Mouse (Mus musculus): ENCODE results near the gene Erc2. TPM values are rescaled to one million over a fixed set of nuclear protein-coding genes. Genes with fewer than 3 reads are reported as not detected.

The Erc2 gene
- total RNA-seq, 2 experiments from 2014 or later = 253 to 265 TPM

DNA sequence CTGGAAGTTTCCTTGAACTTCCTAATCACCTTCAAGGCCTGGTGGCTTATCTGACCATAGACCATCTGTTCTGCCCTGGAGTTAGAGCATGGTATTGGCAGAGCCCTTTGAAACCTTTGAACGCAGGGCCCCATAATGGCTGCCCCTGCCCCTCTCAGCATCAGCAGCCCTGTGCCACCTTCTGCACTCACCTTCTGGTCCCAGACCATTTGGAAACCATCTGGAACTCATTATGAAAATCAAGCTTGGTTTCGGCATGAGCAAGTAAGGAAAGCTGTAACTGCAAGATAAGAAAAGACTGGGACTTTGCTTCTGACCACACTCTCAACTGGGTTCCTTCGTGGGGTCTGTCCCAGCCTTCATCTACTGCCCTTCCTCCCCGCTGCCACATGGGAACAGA, 796.3 kb downstream of the Erc2 start:
- intact Hi-C loops (cut with DNase I) = no loop called here
- DNase-seq (ENCODE audit: extremely low spot score in 1 of 2, low spot score in 2 of 2) = peak in 1 of 2 experiments; percentile 4

DNA sequence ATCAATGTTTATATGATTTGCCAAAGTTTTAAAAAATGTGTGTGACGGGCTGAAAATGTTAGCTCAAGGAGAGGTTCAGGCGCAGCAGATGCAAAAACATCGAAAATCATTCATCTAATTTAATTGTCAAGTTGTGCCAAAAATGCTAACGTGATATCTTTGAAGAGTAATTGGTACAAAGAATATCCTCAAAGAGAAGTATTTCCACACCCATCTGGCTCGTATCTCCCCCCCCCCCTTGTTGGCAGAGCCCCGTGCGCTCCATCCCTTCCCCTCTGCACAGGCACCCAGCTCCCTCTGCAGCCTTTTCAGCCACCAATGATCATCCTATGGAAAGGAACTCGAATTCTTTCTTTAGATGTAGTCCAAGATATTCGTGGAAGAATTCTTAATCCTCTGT, 797.0 kb downstream of the Erc2 start:
- intact Hi-C loops (cut with DNase I) = no loop called here

GRCm38 (mm10) chr14:28420596-28420995, 798.4 kb downstream of the Erc2 start:
- DNase-seq (ENCODE audit: extremely low spot score in 1 of 2, low spot score in 2 of 2) = no peak
- intact Hi-C loops (cut with DNase I) = no loop called here

More for the DNA sequence above, 797.0 kb downstream of the Erc2 start:
- DNase-seq (ENCODE audit: extremely low spot score in 1 of 2, low spot score in 2 of 2) = no peak

DNA sequence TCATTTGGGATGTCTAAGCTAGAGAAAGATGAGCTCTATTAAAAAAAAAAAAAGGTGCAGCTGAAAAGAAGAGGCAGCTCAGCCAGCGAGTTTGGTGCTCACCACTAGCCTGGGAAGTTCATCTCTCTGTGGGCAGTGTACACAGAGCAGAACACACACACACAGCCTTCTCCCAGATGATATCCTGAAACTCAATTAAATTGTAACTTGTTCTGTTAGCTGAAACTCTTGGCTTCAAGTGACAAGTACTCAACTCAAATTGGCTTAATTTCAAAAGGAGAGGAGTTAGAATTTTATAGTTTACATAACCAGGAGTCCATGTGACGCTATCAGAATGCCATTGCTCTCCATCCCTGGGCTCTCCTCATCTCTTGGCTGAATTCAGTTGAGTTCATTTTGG, 804.4 kb downstream of the Erc2 start:
- intact Hi-C loops (cut with DNase I) = no loop called here
- no peak for DNase-seq (ENCODE audit: extremely low spot score in 1 of 2, low spot score in 2 of 2)

- intact Hi-C loops (cut with DNase I) = no loop called here
- no peak for DNase-seq (ENCODE audit: extremely low spot score in 1 of 2, low spot score in 2 of 2)
These were observed 809.6 kb downstream of the Erc2 start for GRCm38 (mm10) chr14:28431703-28432309.

DNA sequence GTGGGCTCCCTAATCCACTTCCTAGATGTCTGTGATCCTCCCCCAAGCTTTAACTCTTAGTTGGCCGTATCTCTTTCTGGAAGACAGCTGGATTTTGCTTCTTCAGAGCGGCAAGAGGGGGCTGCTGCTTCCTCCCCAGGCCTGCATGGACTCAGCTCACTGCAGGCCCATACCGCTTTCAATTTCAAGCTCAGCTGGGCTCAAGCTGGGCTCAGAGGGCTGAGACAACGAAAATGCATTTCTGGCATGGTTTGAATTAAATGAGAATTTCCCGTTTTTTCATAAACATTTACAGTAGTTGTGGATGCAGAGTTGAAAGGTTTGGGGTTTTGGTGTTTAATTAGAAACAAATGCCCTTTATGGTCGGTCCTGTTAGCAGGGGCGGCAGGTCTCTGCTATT, 812.8 kb downstream of the Erc2 start:
- intact Hi-C loops (cut with DNase I) = no loop called here
- no peak for DNase-seq (ENCODE audit: extremely low spot score in 1 of 2, low spot score in 2 of 2)

DNA sequence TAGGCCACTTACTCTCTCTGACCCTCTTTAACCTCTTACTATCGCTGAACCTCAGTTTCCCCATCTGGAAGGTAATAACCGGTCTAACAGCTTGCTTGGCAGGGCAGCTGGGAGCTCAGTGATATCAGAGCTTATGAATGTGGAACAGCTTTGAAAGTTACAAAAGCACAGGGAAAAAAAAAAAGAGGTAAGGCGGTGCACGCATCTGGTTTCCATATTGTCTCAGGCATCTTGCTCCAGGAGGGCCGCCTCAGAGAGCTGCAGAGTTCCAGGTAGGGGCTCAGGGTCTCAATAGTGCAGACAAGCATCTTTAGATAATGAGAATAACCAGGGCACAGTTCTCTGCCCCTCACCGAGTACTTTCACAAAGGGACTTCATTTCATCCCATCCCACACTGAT, 816.9 kb downstream of the Erc2 start:
- intact Hi-C loops (cut with DNase I) = no loop called here
- no peak for DNase-seq (ENCODE audit: extremely low spot score in 1 of 2, low spot score in 2 of 2)

DNA sequence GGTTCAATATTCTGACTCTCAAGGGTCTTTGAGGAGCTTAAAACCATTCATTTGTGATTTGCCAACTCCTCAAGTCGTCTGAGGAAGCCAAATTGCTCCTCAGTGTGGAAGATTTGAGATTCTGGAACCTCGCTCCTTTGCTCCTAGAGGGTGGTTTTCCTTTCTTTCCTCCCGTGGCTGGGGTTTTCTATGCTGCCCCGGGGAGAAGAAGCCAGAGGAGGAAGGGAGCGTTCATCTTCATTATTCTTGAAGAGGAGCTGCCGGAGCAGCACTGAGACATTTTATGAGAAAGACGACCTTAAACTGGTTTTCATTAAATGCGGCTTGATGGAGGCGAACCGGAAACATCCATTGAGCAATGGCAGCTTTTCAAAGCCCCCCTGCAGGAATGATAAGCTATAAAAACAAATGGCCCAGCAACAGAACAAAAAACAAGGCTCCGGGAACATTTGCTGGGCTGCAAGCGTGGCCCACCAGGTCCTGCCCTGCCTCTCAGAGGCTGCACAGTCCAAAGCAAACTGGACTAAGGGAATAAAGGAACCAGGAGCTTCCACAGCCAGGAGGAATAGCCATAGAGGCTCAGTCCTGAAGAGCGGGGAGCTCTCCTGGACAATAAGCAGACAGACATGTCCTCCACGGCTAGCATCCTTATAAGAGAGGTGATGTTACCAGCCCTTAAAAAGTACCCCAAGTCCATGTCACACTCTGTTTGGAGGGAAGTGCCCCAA, 819.2 kb downstream of the Erc2 start:
- peak in 1 of 2 experiments; percentile 30 for DNase-seq (ENCODE audit: extremely low spot score in 1 of 2, low spot score in 2 of 2)

DNA sequence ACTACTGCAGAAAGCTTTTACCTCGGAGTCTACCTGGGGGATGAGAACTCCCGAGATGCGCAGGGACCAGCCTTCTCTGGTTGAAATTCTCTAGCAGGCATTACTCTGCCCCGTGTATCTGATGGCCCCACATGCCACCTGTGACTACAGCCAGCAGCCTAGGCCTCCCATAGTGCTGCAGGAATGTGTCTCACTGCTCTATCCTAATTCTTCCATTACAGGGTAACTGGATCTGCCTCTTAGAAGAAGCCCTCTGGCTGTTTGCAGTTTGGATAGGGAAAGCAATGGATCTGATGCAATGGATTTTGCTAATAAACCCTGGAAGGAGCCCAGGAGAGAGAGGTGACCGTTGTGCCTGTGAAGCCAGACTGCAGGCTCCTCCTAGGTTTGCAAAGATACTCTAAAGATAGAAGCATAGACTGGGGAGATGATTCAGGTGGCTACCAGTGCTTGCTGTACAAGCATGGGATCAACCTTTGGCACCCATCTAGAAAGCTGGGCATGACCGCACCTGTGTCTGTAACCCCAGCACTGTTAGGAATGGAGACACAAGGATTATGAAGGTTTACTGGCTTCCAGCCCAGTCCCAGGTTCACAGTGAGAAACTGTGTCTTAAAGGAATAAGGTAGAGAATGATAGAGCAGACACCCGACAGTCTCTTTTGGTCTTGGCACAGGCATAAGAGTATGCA, 821.2 kb downstream of the Erc2 start:
- DNase-seq (ENCODE audit: extremely low spot score in 1 of 2, low spot score in 2 of 2) = no peak
- intact Hi-C loops (cut with DNase I) = no loop called here

More for the DNA sequence above, 819.2 kb downstream of the Erc2 start:
- intact Hi-C loops (cut with DNase I) = no loop called here

GRCm38 (mm10) chr14:28445737-28446136, 823.5 kb downstream of the Erc2 start:
- intact Hi-C loops (cut with DNase I) = no loop called here
- no peak for DNase-seq (ENCODE audit: extremely low spot score in 1 of 2, low spot score in 2 of 2)

DNA sequence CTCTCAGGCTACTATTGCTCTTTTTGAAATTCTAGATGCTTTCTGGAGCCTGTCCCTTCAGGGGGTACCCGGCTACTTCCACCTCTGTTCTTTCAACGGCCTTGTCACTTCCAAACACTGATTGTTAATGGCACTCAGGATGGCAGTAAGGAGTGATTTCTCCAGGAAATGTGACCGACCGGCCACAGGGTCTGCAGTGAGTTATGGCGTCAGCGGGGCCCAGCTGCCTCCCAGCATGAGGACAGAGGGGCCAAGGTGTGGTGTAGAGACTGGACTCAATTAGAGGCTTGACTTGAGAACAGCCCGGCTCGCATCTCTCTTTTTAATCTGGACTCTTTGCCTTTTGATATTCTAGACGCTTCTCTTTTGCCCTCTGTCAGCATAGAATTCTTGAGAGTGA, 829.5 kb downstream of the Erc2 start:
- no peak for DNase-seq (ENCODE audit: extremely low spot score in 1 of 2, low spot score in 2 of 2)
- intact Hi-C loops (cut with DNase I) = no loop called here

- intact Hi-C loops (cut with DNase I) = no loop called here
- DNase-seq (ENCODE audit: extremely low spot score in 1 of 2, low spot score in 2 of 2) = no peak
These were observed 834.3 kb downstream of the Erc2 start for GRCm38 (mm10) chr14:28456372-28457076.

- intact Hi-C loops (cut with DNase I) = no loop called here
- no peak for DNase-seq (ENCODE audit: extremely low spot score in 1 of 2, low spot score in 2 of 2)
These were observed 835.2 kb downstream of the Erc2 start for GRCm38 (mm10) chr14:28457428-28457827.

GRCm38 (mm10) chr14:28467956-28468355, 845.7 kb downstream of the Erc2 start:
- intact Hi-C loops (cut with DNase I) = no loop called here
- no peak for DNase-seq (ENCODE audit: extremely low spot score in 1 of 2, low spot score in 2 of 2)

- no peak for DNase-seq (ENCODE audit: extremely low spot score in 1 of 2, low spot score in 2 of 2)
- intact Hi-C loops (cut with DNase I) = no loop called here
These were observed 847.5 kb downstream of the Erc2 start for GRCm38 (mm10) chr14:28469696-28470095.

- DNase-seq (ENCODE audit: extremely low spot score in 1 of 2, low spot score in 2 of 2) = no peak
- intact Hi-C loops (cut with DNase I) = no loop called here
These were observed 848.0 kb downstream of the Erc2 start for GRCm38 (mm10) chr14:28470212-28470611.

DNA sequence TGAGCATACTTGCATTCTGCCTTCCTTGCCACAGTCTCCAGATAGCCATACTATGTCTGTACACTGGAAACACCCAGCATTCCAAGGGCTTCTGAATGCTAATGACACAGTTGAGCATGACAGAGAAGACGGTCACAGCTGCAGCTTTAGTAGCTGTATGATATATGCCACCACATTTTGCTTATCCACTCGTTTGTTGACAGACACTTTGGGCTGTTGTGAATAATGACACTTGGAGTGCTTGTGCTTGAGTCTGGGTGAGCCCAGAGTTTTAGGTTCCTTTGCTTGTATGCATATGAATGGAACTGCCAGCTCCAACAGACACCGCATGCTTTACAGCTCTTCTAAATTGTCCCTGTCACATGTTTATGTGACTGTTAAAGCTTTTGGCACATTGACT, 852.8 kb downstream of the Erc2 start:
- intact Hi-C loops (cut with DNase I) = no loop called here
- DNase-seq (ENCODE audit: extremely low spot score in 1 of 2, low spot score in 2 of 2) = no peak

- DNase-seq (ENCODE audit: extremely low spot score in 1 of 2, low spot score in 2 of 2) = no peak
- intact Hi-C loops (cut with DNase I) = no loop called here
These were observed 853.2 kb downstream of the Erc2 start for GRCm38 (mm10) chr14:28475421-28475820.

GRCm38 (mm10) chr14:28476746-28477145, 854.5 kb downstream of the Erc2 start:
- DNase-seq (ENCODE audit: extremely low spot score in 1 of 2, low spot score in 2 of 2) = no peak
- intact Hi-C loops (cut with DNase I) = no loop called here

DNA sequence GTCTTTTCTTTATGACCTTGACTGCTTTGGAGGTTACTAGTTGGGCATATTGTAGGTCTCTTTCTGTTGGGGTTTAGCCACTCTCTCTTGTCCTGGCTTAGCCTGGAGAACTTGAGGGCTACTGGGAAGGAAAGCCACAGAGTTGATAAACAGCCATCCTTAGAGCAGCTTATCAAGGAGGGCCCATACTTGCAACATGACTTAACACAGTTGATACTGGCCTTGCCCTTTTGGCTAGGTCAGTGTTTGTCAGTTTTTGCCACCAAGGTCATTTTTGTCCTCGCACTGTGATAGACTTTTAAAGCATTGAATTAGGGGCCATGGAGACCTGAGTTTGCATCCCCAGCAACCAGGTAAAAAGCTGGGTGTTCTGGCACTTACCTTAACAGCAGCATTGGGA, 858.6 kb downstream of the Erc2 start:
- intact Hi-C loops (cut with DNase I) = no loop called here
- no peak for DNase-seq (ENCODE audit: extremely low spot score in 1 of 2, low spot score in 2 of 2)
